Mouse (Mus musculus): Measurements from ENCODE around the gene Tmem129.

GRCm38 (mm10) chr5:33637606-33638350 is 20.4 kb downstream of the Tmem129 start:
- TF ChIP-seq E2F4 (IDR thresholded peaks at IDR 0.05; ENCODE audit: insufficient read depth) (no peak), POLR2AphosphoS2 (IDR thresholded peaks at IDR 0.05; ENCODE audit: insufficient read length, low read depth) (no peak), POLR2A (IDR thresholded peaks at IDR 0.05; ENCODE audit: insufficient read length, low read depth) (no peak), MYOD1 (IDR thresholded peaks at IDR 0.05; ENCODE audit: control insufficient read depth in 1 of 3, insufficient read length in 2 of 3, low read depth in 2 of 3) (no peak), MYOG (IDR thresholded peaks at IDR 0.05; ENCODE audit: control insufficient read depth in 1 of 3, insufficient read depth in 1 of 3, insufficient read length in 2 of 3, low read depth in 2 of 3) (no peak), TCF12 (IDR thresholded peaks at IDR 0.05; ENCODE audit: insufficient read depth, poor library complexity, severe bottlenecking) (no peak), TCF3 (IDR thresholded peaks at IDR 0.05; ENCODE audit: insufficient read length, low read depth) (no peak), MAX (IDR thresholded peaks at IDR 0.05; ENCODE audit: low read depth) (no peak), SRF (IDR thresholded peaks at IDR 0.05; ENCODE audit: control insufficient read depth, insufficient read length, low read depth) (no peak), CEBPB (IDR thresholded peaks at IDR 0.05; ENCODE audit: insufficient read depth, poor library complexity, severe bottlenecking) (no peak)
